Mouse (Mus musculus) limb, embryonic 12.5 days (tissue): Measurements from ENCODE around the gene Epb41l4b. TPM values are rescaled to one million over a fixed set of nuclear protein-coding genes. Genes with fewer than 3 reads are reported as not detected.

Source experiments
- ATAC-seq: fragments of 200-750 bp; cut with Nextera tagmentation; 2 replicates; pipeline ENCODE4 v1.8.0; 2017; ENCODE audit warnings: low read depth, moderate TSS enrichment; ENCODE audit not compliant: insufficient number of reproducible peaks, insufficient read depth, low FRiP score, low TSS enrichment
- H3K27ac ChIP-seq: fragments of 300-500 bp; sonication (generic); 2 replicates; pipeline ENCODE4 v1.5.1; 2016; ENCODE audit warnings: mild to moderate bottlenecking, moderate library complexity
- H3K27me3 ChIP-seq: fragments of 300-500 bp; sonication (generic); 2 replicates; pipeline ENCODE4 v1.6.1; 2016; ENCODE audit warnings: mild to moderate bottlenecking, moderate library complexity
- H3K36me3 ChIP-seq: fragments of 300-500 bp; sonication (generic); 2 replicates; pipeline ENCODE4 v1.6.1; 2016; ENCODE audit warnings: mild to moderate bottlenecking, moderate library complexity
- H3K4me1 ChIP-seq: fragments of 300-500 bp; sonication (generic); replicated peaks from 2 replicates; pipeline ENCODE4 v1.6.1; 2016
- H3K4me2 ChIP-seq: fragments of 300-500 bp; sonication (generic); 2 replicates; pipeline ENCODE4 v1.6.1; 2016; ENCODE audit warnings: mild to moderate bottlenecking, moderate library complexity
- H3K4me3 ChIP-seq: fragments of 300-500 bp; sonication (generic); replicated peaks from 2 replicates; pipeline ENCODE4 v1.5.1; 2016; ENCODE audit warnings: mild to moderate bottlenecking
- H3K9ac ChIP-seq: fragments of 300-500 bp; sonication (generic); replicated peaks from 2 replicates; pipeline ENCODE4 v1.6.1; 2016; ENCODE audit warnings: mild to moderate bottlenecking, moderate library complexity
- H3K9me3 ChIP-seq: fragments of 300-500 bp; sonication (generic); 2 replicates; pipeline ENCODE4 v1.6.1; 2016; ENCODE audit warnings: mild to moderate bottlenecking, moderate library complexity
- WGBS: fragments of 180-500 bp; shearing (Covaris S2); methylation state at CpG from one replicate; pipeline ENCODE4 v1.1.7; 2016; 5-methylcytosine and 5-hydroxymethylcytosine counted together
- polyA plus RNA-seq: library from polyadenylated mRNA; unstranded; fragments of >200 nt; fragmentation: Nextera tagmentation; extraction: Ambion mirVana; gene quantifications from 2 replicates; pipeline ENCODE4 v1.2.1, GENCODE M21; 2016

Epb41l4b gene
- polyA plus RNA-seq, 1 experiment from 2014 or later: 2.4 TPM

GRCm38 (mm10) chr4:57148182-57148581 is 4.9 kb upstream of the Epb41l4b start:
- 74% methylated on average over 3 of the region's 3 CpGs for WGBS
- no peaks in the 10 kb centered on the region; the same call in 1 of the 2 replicates for H3K27me3 ChIP-seq
- no peak overlapping the region for H3K9ac ChIP-seq
- H3K9me3 ChIP-seq: no peaks in the 10 kb centered on the region
- ATAC-seq: no peak
- H3K4me3 ChIP-seq: no peak overlapping the region
- H3K4me2 ChIP-seq: no peak overlapping the region
- no peak overlapping the region for H3K27ac ChIP-seq
- peaks cover 2% of the 10 kb centered on the region for H3K4me1 ChIP-seq
- H3K36me3 ChIP-seq: no peaks in the 10 kb centered on the region

GRCm38 (mm10) chr4:57142374-57143025 is 737 bp downstream of the Epb41l4b start:
- Histone ChIP-seq H3K27me3 (peaks cover 18% of the 10 kb centered on the region), H3K27ac (no peak overlapping the region), H3K9ac (peak overlapping the region; percentile 77), H3K4me3 (peak overlapping the region; percentile 72), H3K4me1 (peaks cover 36% of the 10 kb centered on the region), H3K36me3 (no peaks in the 10 kb centered on the region), H3K9me3 (no peaks in the 10 kb centered on the region), H3K4me2 (peak overlapping the region; percentile 88)
- WGBS: 1% methylated on average over 38 of the region's 43 CpGs
- ATAC-seq: peak; percentile 44

- Histone ChIP-seq H3K36me3 (no peaks in the 10 kb centered on the region), H3K27me3 (peaks cover 18% of the 10 kb centered on the region), H3K27ac (no peak overlapping the region), H3K4me1 (peaks cover 41% of the 10 kb centered on the region), H3K9ac (peak overlapping the region; percentile 77; the same call in 1 of the 2 replicates), H3K4me2 (peak overlapping the region; percentile 88), H3K9me3 (no peaks in the 10 kb centered on the region), H3K4me3 (peak overlapping the region; percentile 72)
- 5% methylated on average over 26 of the region's 26 CpGs for WGBS
- no peak for ATAC-seq
Observed at GRCm38 (mm10) chr4:57141908-57142361, 1.3 kb downstream of the Epb41l4b start.

- H3K27me3 ChIP-seq: peaks cover 18% of the 10 kb centered on the region
- peak overlapping the region; percentile 88 for H3K4me2 ChIP-seq
- no peaks in the 10 kb centered on the region for H3K9me3 ChIP-seq
- H3K4me1 ChIP-seq: peaks cover 41% of the 10 kb centered on the region
- peak overlapping the region; percentile 77; the same call in 1 of the 2 replicates for H3K9ac ChIP-seq
- H3K4me3 ChIP-seq: peak overlapping the region; percentile 72
- ATAC-seq: no peak
- H3K36me3 ChIP-seq: no peaks in the 10 kb centered on the region
- no peak overlapping the region for H3K27ac ChIP-seq
- WGBS: 9% methylated on average over 15 of the region's 15 CpGs
Observed at GRCm38 (mm10) chr4:57140992-57141717, 2.1 kb downstream of the Epb41l4b start.

- no peaks in the 10 kb centered on the region for H3K9me3 ChIP-seq
- WGBS: 12% methylated on average over 4 of the region's 4 CpGs
- peaks cover 18% of the 10 kb centered on the region for H3K27me3 ChIP-seq
- no peak overlapping the region for H3K4me2 ChIP-seq
- H3K9ac ChIP-seq: no peak overlapping the region
- H3K27ac ChIP-seq: no peak overlapping the region
- no peak for ATAC-seq
- H3K36me3 ChIP-seq: no peaks in the 10 kb centered on the region
- no peak overlapping the region for H3K4me3 ChIP-seq
- H3K4me1 ChIP-seq: peaks cover 41% of the 10 kb centered on the region
Observed at GRCm38 (mm10) chr4:57140200-57140799, 2.9 kb downstream of the Epb41l4b start.

- no peak for ATAC-seq
- Histone ChIP-seq H3K9me3 (no peaks in the 10 kb centered on the region), H3K27ac (no peak overlapping the region), H3K36me3 (no peaks in the 10 kb centered on the region), H3K4me2 (no peak overlapping the region), H3K4me3 (no peak overlapping the region), H3K4me1 (peaks cover 46% of the 10 kb centered on the region), H3K27me3 (peaks cover 18% of the 10 kb centered on the region), H3K9ac (no peak overlapping the region)
- 81% methylated on average over 10 of the region's 10 CpGs for WGBS
Observed at GRCm38 (mm10) chr4:57139433-57139832, 3.8 kb downstream of the Epb41l4b start.

- H3K4me3 ChIP-seq: no peak overlapping the region
- H3K27ac ChIP-seq: no peak overlapping the region
- H3K36me3 ChIP-seq: no peaks in the 10 kb centered on the region
- H3K4me1 ChIP-seq: peaks cover 54% of the 10 kb centered on the region
- H3K27me3 ChIP-seq: peaks cover 18% of the 10 kb centered on the region
- no peak overlapping the region for H3K9ac ChIP-seq
- WGBS: 76% methylated on average over 6 of the region's 6 CpGs
- no peak overlapping the region for H3K4me2 ChIP-seq
- H3K9me3 ChIP-seq: no peaks in the 10 kb centered on the region
- no peak for ATAC-seq
Observed at GRCm38 (mm10) chr4:57138093-57138440, 5.2 kb downstream of the Epb41l4b start.

GRCm38 (mm10) chr4:57137371-57138092 is 5.7 kb downstream of the Epb41l4b start:
- Histone ChIP-seq H3K36me3 (no peaks in the 10 kb centered on the region), H3K4me2 (no peak overlapping the region), H3K9me3 (no peaks in the 10 kb centered on the region), H3K27ac (no peak overlapping the region), H3K9ac (no peak overlapping the region), H3K4me1 (peaks cover 52% of the 10 kb centered on the region), H3K27me3 (peaks cover 16% of the 10 kb centered on the region), H3K4me3 (no peak overlapping the region)
- no peak for ATAC-seq
- WGBS: 64% methylated on average over 8 of the region's 8 CpGs

GRCm38 (mm10) chr4:57135431-57135830 is 7.8 kb downstream of the Epb41l4b start:
- peaks cover 33% of the 10 kb centered on the region for H3K4me1 ChIP-seq
- H3K9me3 ChIP-seq: no peaks in the 10 kb centered on the region
- no peaks in the 10 kb centered on the region for H3K36me3 ChIP-seq
- ATAC-seq: no peak
- no peak overlapping the region for H3K9ac ChIP-seq
- H3K4me2 ChIP-seq: no peak overlapping the region
- no peak overlapping the region for H3K27ac ChIP-seq
- H3K4me3 ChIP-seq: no peak overlapping the region
- no peaks in the 10 kb centered on the region; the same call in 1 of the 2 replicates for H3K27me3 ChIP-seq
- 83% methylated on average over 1 of the region's 1 CpGs for WGBS

GRCm38 (mm10) chr4:57134554-57134953 is 8.7 kb downstream of the Epb41l4b start:
- Histone ChIP-seq H3K27ac (no peak overlapping the region), H3K36me3 (no peaks in the 10 kb centered on the region), H3K4me1 (peaks cover 30% of the 10 kb centered on the region), H3K27me3 (no peaks in the 10 kb centered on the region; the same call in 1 of the 2 replicates), H3K4me3 (no peak overlapping the region), H3K4me2 (no peak overlapping the region), H3K9ac (no peak overlapping the region), H3K9me3 (no peaks in the 10 kb centered on the region)
- no peak for ATAC-seq
- 36% methylated on average over 4 of the region's 4 CpGs for WGBS

- H3K27me3 ChIP-seq: no peaks in the 10 kb centered on the region
- no peak for ATAC-seq
- no peaks in the 10 kb centered on the region for H3K36me3 ChIP-seq
- H3K4me3 ChIP-seq: no peak overlapping the region
- H3K9ac ChIP-seq: no peak overlapping the region
- peaks cover 18% of the 10 kb centered on the region for H3K4me1 ChIP-seq
- H3K27ac ChIP-seq: no peak overlapping the region
- no peak overlapping the region for H3K4me2 ChIP-seq
- WGBS: 88% methylated on average over 10 of the region's 10 CpGs
- H3K9me3 ChIP-seq: no peaks in the 10 kb centered on the region
Observed at GRCm38 (mm10) chr4:57131839-57132238, 11.4 kb downstream of the Epb41l4b start.
